Mouse (Mus musculus) small intestine, adult 2 months (tissue): ENCODE measurements around the gene Gm21983. TPM values are rescaled to one million over a fixed set of nuclear protein-coding genes. Genes with fewer than 3 reads are reported as not detected.

Experiments
- H3K27ac ChIP-seq: fragments of 200-500 bp; 2 replicates; pipeline ENCODE4 v1.5.1; 2012; ENCODE audit warnings: low read depth, low read length, control low read depth, inconsistent platforms; ENCODE audit not compliant: insufficient read depth
- H3K27me3 ChIP-seq: fragments of 200-500 bp; 2 replicates; pipeline ENCODE4 v1.6.1; 2012; ENCODE audit warnings: mild to moderate bottlenecking, moderate library complexity, low read length, inconsistent platforms; ENCODE audit not compliant: control insufficient read depth, insufficient read depth
- H3K36me3 ChIP-seq: fragments of 200-500 bp; 2 replicates; pipeline ENCODE4 v1.6.1; 2012; ENCODE audit warnings: mild to moderate bottlenecking, low read length, control low read depth, inconsistent platforms; ENCODE audit not compliant: control insufficient read depth, insufficient read depth
- H3K4me1 ChIP-seq: fragments of 200-500 bp; 2 replicates; pipeline ENCODE4 v1.6.1; 2012; ENCODE audit warnings: low read length, inconsistent platforms, mixed read lengths; ENCODE audit not compliant: control insufficient read depth, insufficient read depth, insufficient read length
- H3K4me3 ChIP-seq: fragments of 200-500 bp; 2 replicates; pipeline ENCODE4 v1.5.1; 2012; ENCODE audit warnings: low read depth, mild to moderate bottlenecking, control low read depth, inconsistent platforms, low read length, moderate library complexity
- CTCF ChIP-seq: fragments of 200-500 bp; IDR thresholded peaks from 2 replicates; pipeline ENCODE4 v1.5.1; 2012; ENCODE audit warnings: low read depth, mild to moderate bottlenecking, control low read depth, inconsistent platforms, low read length, moderate library complexity, mixed read lengths; ENCODE audit not compliant: insufficient replicate concordance, insufficient read length; ENCODE audit errors: extremely low read depth
- POLR2A ChIP-seq: fragments of 200-500 bp; IDR thresholded peaks from 2 replicates; pipeline ENCODE4 v1.6.1; 2012; ENCODE audit warnings: low read depth, mild to moderate bottlenecking, control low read depth, inconsistent platforms, low read length, moderate library complexity
- WGBS: fragments of 180-500 bp; shearing (Covaris S2); methylation state at CpG from one replicate; pipeline ENCODE4 v1.1.7; 2018; 5-methylcytosine and 5-hydroxymethylcytosine counted together
- polyA plus RNA-seq: library from polyadenylated mRNA; depleted of rRNA; stranded (reverse); fragments of >200 nt; gene quantifications from 2 replicates; pipeline ENCODE4 v1.2.3, GENCODE M21; 2012

The Gm21983 gene
- polyA plus RNA-seq, 1 experiment = 0.23 TPM

DNA sequence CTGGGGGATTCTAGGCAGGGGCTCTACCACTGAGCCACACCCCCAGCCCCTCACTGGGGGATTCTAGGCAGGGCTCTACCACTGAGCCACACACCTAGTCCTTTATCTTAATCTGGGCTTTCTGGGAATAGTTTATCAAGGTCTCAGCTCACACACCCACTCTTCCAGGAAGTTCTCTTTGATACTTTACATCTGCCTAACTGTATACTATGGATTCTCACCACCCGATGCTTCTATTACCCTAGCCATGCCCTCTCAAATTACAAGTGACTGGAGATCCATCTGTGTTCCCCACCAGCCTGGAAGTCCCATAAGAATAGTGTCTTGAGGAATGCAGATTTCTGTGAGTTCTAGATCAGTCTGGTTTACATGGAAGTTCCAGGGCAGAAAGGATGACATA lies 41.7 kb upstream of the Gm21983 start:
- no peak for TF ChIP-seq CTCF
- H3K36me3 ChIP-seq = peaks cover 19% of the 10 kb centered on the region
- H3K27ac ChIP-seq = peak overlapping the region; percentile 60
- H3K4me3 ChIP-seq = no peak overlapping the region
- H3K27me3 ChIP-seq = no peaks in the 10 kb centered on the region
- H3K4me1 ChIP-seq = peaks cover 40% of the 10 kb centered on the region
- WGBS = 26% methylated on average over 1 of the region's 1 CpGs

DNA sequence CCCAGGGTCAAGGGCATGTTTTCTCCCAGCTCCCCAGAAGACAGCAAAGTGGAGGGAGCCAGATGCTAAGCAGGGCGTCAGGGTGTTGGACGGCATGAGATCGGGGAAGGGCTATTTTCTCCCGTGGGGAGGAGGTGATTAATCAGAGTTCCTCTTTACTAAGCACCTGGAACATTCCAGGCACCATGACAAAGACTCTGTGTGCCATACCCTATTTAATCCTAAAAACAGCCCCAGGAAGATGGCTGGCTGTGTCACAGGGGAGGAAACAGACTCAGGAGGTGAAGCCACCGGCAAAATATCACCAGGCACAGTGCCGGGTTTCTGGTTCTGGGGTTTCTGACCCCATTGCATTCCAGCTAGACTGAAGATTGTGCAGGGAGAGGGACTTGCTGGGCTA lies 41.1 kb upstream of the Gm21983 start:
- Histone ChIP-seq H3K4me3 (no peak overlapping the region), H3K36me3 (peaks cover 23% of the 10 kb centered on the region), H3K27me3 (no peaks in the 10 kb centered on the region), H3K4me1 (peaks cover 40% of the 10 kb centered on the region), H3K27ac (peak overlapping the region; percentile 53)
- WGBS = 57% methylated on average over 6 of the region's 6 CpGs
- no peak for TF ChIP-seq CTCF
- TF ChIP-seq POLR2A = no peak

DNA sequence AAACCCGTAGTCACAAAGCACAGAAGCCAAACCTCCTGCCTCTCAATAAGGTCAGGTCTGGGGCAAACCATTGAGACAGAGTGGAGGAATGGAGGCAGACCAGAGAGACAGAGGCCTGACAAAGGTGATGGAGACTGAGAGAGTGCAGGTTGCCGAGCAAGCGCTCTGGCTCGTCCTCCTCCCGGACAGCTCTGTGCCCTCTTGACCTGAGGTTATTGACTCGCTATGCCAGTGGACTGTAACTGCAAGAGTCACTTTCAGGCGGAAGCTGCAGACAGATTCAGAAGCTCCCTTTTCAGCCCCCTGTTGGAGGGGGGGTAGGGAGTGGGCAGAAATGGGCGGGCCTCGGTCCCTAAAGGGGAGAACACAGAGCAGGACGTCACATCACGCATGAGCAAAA lies 39.1 kb upstream of the Gm21983 start:
- Histone ChIP-seq H3K4me3 (no peak overlapping the region), H3K27me3 (no peaks in the 10 kb centered on the region), H3K4me1 (peaks cover 34% of the 10 kb centered on the region), H3K27ac (no peak overlapping the region), H3K36me3 (peaks cover 35% of the 10 kb centered on the region)
- 79% methylated on average over 11 of the region's 11 CpGs for WGBS
- TF ChIP-seq CTCF (no peak), POLR2A (no peak)

DNA sequence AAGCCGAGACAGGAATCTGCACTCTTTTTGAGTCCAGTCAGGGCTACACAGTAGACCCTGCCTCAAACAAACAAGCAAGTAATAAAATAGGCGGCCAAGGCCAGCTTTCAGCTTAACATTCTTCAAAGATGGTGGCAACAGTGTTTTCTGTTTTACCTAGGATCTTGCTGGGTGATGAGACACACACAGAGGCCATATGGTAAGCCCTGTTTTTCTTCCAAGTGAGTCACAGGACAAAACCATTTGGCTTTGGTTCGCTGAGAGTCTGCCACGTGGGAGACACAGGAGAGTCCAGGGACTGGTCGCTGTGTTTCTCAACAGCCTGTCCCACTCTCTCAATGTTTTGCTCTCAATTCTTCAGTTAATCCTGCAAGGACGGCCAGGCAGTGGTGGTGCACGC lies 37.7 kb upstream of the Gm21983 start:
- no peaks in the 10 kb centered on the region for H3K27me3 ChIP-seq

DNA sequence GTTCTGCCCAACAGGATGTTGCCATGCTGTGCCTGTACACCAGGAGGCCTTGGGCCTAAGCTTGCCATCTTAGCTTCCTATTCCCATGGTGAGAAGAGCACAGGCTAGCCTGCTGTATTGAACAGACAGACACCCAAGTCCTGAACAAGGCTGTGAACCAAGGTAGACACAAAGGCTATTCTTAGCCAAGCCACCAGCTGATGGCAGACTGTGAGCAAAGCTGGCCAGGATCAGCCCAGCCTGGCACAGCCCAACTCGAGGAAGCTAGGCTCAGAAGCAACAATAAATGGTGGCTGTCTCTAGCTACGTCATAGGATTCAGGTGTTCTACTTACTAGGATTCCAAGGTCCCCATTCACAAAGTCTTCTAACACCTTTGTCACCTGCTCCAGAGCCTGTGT lies 31.7 kb upstream of the Gm21983 start:
- Histone ChIP-seq H3K27me3 (no peaks in the 10 kb centered on the region), H3K27ac (no peak overlapping the region), H3K36me3 (peaks cover 74% of the 10 kb centered on the region), H3K4me1 (no peaks in the 10 kb centered on the region), H3K4me3 (no peak overlapping the region)
- 77% methylated on average over 2 of the region's 2 CpGs for WGBS
- TF ChIP-seq CTCF (no peak), POLR2A (no peak)

More for the DNA sequence above, 37.7 kb upstream of the Gm21983 start:
- H3K27ac ChIP-seq = no peak overlapping the region
- TF ChIP-seq POLR2A (no peak), CTCF (no peak)
- H3K4me3 ChIP-seq = no peak overlapping the region
- peaks cover 22% of the 10 kb centered on the region for H3K4me1 ChIP-seq
- WGBS = 82% methylated on average over 7 of the region's 7 CpGs
- peaks cover 44% of the 10 kb centered on the region for H3K36me3 ChIP-seq

DNA sequence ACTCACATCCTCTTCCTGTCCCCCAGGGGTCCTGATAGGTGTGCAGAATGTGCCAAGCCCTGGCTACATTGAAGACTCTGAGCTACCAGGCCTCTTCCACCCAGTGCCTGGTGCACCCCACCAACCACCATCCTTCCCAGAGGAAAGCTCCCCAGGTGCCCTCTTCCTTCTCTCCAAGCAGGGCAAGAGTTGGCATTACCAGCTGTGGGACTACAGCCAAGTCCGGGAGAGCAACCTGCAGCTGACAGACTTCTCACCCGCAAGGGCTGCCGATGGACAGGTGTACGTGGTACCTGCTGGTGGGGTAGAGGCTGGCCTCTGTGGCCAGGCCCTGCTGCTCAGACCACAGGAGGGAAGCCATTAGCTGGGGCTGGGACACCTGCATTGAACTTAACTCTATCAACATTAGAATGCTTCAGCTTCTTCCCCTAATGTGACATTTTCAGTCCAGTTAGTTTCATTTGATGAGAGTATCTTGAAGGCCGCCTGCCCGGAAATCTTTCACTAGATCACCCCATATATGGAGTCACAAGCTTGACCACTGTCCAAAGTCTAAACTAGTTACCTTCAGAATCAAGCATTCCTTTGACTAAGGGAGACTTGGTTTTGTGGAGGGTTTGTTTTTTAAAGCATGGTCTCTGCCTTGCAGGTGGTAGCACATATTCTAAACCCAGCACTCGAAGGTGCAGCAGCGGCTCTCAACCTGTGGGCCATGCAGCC lies 23.0 kb upstream of the Gm21983 start:
- H3K4me1 ChIP-seq = peaks cover 13% of the 10 kb centered on the region; the same call in 1 of the 2 replicates
- H3K27ac ChIP-seq = no peak overlapping the region
- 77% methylated on average over 8 of the region's 8 CpGs for WGBS
- H3K4me3 ChIP-seq = no peak overlapping the region
- no peaks in the 10 kb centered on the region for H3K27me3 ChIP-seq
- no peak for TF ChIP-seq POLR2A
- no peak for TF ChIP-seq CTCF
- H3K36me3 ChIP-seq = peaks cover 29% of the 10 kb centered on the region

DNA sequence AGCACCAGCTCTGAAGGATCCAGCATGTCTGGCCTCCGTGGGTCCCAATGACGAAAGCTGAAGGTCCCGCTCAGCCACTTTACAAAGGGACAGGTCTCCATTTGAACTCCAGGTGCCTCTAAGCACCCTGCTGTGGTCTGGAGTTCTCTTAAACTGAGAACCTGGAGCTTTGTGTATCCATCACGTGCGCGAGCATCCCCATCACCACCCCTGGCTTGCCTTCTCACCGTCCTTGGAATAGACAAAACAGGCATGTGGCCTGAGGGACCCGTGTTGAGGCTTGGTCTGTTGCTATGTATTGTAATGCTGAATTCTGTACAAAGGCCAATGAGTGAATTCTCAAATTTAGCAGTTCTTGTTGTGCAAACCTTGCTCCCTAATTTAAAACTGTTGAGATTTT lies 17.9 kb upstream of the Gm21983 start:
- Histone ChIP-seq H3K27me3 (no peaks in the 10 kb centered on the region), H3K4me1 (peaks cover 22% of the 10 kb centered on the region; the same call in 1 of the 2 replicates), H3K36me3 (peaks cover 12% of the 10 kb centered on the region), H3K4me3 (no peak overlapping the region), H3K27ac (0 out of 2 replicates have a peak overlapping the region, but pooled peaks have one; percentile 11)
- TF ChIP-seq POLR2A (no peak), CTCF (no peak)
- WGBS = 89% methylated on average over 8 of the region's 8 CpGs

DNA sequence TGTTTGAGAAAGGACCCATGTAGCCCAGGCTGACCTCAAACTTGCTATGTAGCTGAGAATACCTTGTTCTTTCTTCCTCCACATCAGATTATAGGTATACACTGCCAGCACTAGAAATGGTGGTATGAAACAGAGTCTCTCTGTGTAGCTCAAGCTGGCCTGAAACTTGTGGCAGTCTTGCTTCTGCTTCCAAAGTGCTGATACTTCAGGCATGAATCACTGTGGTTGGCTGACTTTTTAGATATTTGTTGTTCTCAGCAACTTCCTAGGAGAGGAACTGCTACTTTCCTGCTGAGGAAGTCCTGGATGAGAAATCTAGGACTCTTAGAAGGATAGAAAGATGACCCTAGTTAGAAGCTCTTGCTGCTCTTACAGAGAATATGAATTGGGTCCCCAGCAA lies 17.5 kb upstream of the Gm21983 start:
- no peak overlapping the region for H3K4me3 ChIP-seq
- TF ChIP-seq POLR2A = no peak
- no peak for TF ChIP-seq CTCF
- H3K4me1 ChIP-seq = peaks cover 23% of the 10 kb centered on the region; the same call in 1 of the 2 replicates
- H3K27ac ChIP-seq = 0 out of 2 replicates have a peak overlapping the region, but pooled peaks have one; percentile 11
- peaks cover 15% of the 10 kb centered on the region for H3K36me3 ChIP-seq
- no peaks in the 10 kb centered on the region for H3K27me3 ChIP-seq
